29 mouse cellular contexts compared by ENCODE assay signal in genomic region chr13:97454715-97455114, GRCm38 (mm10).
A peak's percentile ranks its signal among the peaks of the same experiment; 100 is the strongest.
DNase-seq lines count a peak whose midpoint lies in the region; ATAC-seq and TF ChIP-seq lines count a peak whose summit lies in the region.
"Had no signal": no experiment of that assay in that cellular context is flagged by ENCODE, and none has a peak within 500 bp of the region (broad histone marks: within the 10 kb centered on the region; RNA-seq: fewer than 3 reads in every experiment).

No protein-coding gene starts in this region.

- H3K27ac ChIP-seq in forebrain, embryonic 12.5 days: peak overlapping the region; percentile 50; the same call in 1 of the 2 replicates
- no peak overlapping the region for H3K27ac ChIP-seq in forebrain, embryonic 11.5 days (ENCODE audit: low read depth, low read length)
- 0 out of 2 replicates have a peak overlapping the region, but pooled peaks have one; percentile 13 for H3K27ac ChIP-seq in midbrain, embryonic 10.5 days (replicated peaks)
- H3K27ac ChIP-seq in midbrain, postnatal 0 days (ENCODE audit: low read depth, low read length): no peak overlapping the region
- H3K27ac ChIP-seq: embryonic facial prominence, embryonic 13.5 days; heart, embryonic 13.5 days; hindbrain, embryonic 14.5 days; hindbrain, postnatal 0 days had no signal

- no peaks in the 10 kb centered on the region for H3K9me3 ChIP-seq in forebrain, embryonic 12.5 days
- H3K9me3 ChIP-seq in forebrain, embryonic 11.5 days (ENCODE audit: control insufficient read depth, low read length): no peaks in the 10 kb centered on the region
- H3K9me3 ChIP-seq in midbrain, embryonic 10.5 days (replicated peaks): no peaks in the 10 kb centered on the region
- H3K9me3 ChIP-seq in midbrain, postnatal 0 days (ENCODE audit: low read length): no peaks in the 10 kb centered on the region
- H3K9me3 ChIP-seq: embryonic facial prominence, embryonic 10.5 days; embryonic facial prominence, embryonic 13.5 days; heart, embryonic 13.5 days had no signal

- no peaks in the 10 kb centered on the region for H3K27me3 ChIP-seq in forebrain, embryonic 12.5 days
- H3K27me3 ChIP-seq in forebrain, embryonic 11.5 days (ENCODE audit: control insufficient read depth, insufficient read depth, low read length): no peaks in the 10 kb centered on the region
- H3K27me3 ChIP-seq in midbrain, embryonic 10.5 days (ENCODE audit: low read depth, poor library complexity, severe bottlenecking): no peaks in the 10 kb centered on the region
- no peaks in the 10 kb centered on the region for H3K27me3 ChIP-seq in midbrain, postnatal 0 days (ENCODE audit: insufficient read depth, low read length)
- H3K27me3 ChIP-seq: CH12.LX; embryonic facial prominence, embryonic 13.5 days; heart, embryonic 13.5 days had no signal

- H3K36me3 ChIP-seq in forebrain, embryonic 12.5 days (replicated peaks): no peaks in the 10 kb centered on the region
- H3K36me3 ChIP-seq in forebrain, embryonic 11.5 days (ENCODE audit: control insufficient read depth, insufficient read depth, low read length): no peaks in the 10 kb centered on the region
- no peaks in the 10 kb centered on the region for H3K36me3 ChIP-seq in midbrain, embryonic 10.5 days
- H3K36me3 ChIP-seq in midbrain, postnatal 0 days (ENCODE audit: insufficient read depth, low read length): no peaks in the 10 kb centered on the region
- H3K36me3 ChIP-seq: embryonic facial prominence, embryonic 10.5 days; embryonic facial prominence, embryonic 13.5 days; heart, embryonic 13.5 days had no signal

- no peak overlapping the region for H3K4me2 ChIP-seq in forebrain, embryonic 12.5 days
- H3K4me2 ChIP-seq in forebrain, embryonic 11.5 days (ENCODE audit: low read depth, low read length, severe bottlenecking): no peak overlapping the region
- no peak overlapping the region for H3K4me2 ChIP-seq in midbrain, postnatal 0 days (ENCODE audit: low read depth, low read length, poor library complexity, severe bottlenecking)
- H3K4me2 ChIP-seq: embryonic facial prominence, embryonic 13.5 days; heart, embryonic 13.5 days; hindbrain, embryonic 14.5 days had no signal

- ATAC-seq in forebrain, embryonic 12.5 days (ENCODE audit: low FRiP score): no peak
- ATAC-seq in forebrain, embryonic 11.5 days (replicated peaks; ENCODE audit: low FRiP score): no peak
- no peak for ATAC-seq in midbrain, postnatal 0 days (ENCODE audit: low FRiP score)
- ATAC-seq: forebrain, embryonic 16.5 days; hindbrain, postnatal 0 days; inflammation-experienced regulatory T-cells, adult 6 months; intestine, embryonic 16.5 days had no signal

- H3K4me1 ChIP-seq in forebrain, embryonic 12.5 days: peaks cover 7% of the 10 kb centered on the region
- no peaks in the 10 kb centered on the region for H3K4me1 ChIP-seq in forebrain, embryonic 11.5 days (replicated peaks; ENCODE audit: control insufficient read depth, insufficient read depth, low read length)
- H3K4me1 ChIP-seq in midbrain, embryonic 10.5 days: peaks cover 33% of the 10 kb centered on the region
- H3K4me1 ChIP-seq in midbrain, postnatal 0 days (ENCODE audit: insufficient read depth, low read length): no peaks in the 10 kb centered on the region

- DNase-seq in forebrain, embryonic 11.5 days (ENCODE audit: low spot score): no peak
- no peak for DNase-seq in midbrain, embryonic 10.5 days (ENCODE audit: low spot score)
- DNase-seq in midbrain, postnatal 0 days (ENCODE audit: low spot score): no peak
- peak; percentile 83 for DNase-seq in ZHBTc4 (ENCODE audit: low read depth, low spot score)
- DNase-seq in retina, postnatal 1 day: no peak
- DNase-seq: adrenal gland, adult 2 months; adrenal gland, postnatal 14 days; B cell, adult 2 months; cerebellum, adult 11 months; cerebellum, adult 2 months; cerebellum, adult 9-11 months; cerebellum, postnatal 25 days; embryo, embryonic 11 days; gastrocnemius, postnatal 14 days; heart, adult 11 months; heart, postnatal 14 days; heart, postnatal 4 days; kidney, adult 18-20 months had no signal

- H3K4me3 ChIP-seq in forebrain, embryonic 12.5 days (replicated peaks): no peak overlapping the region
- H3K4me3 ChIP-seq in forebrain, embryonic 11.5 days (ENCODE audit: low read depth, low read length): no peak overlapping the region
- H3K4me3 ChIP-seq in midbrain, embryonic 10.5 days: no peak overlapping the region
- H3K4me3 ChIP-seq in midbrain, postnatal 0 days (ENCODE audit: low read depth, low read length): no peak overlapping the region
- H3K4me3 ChIP-seq: embryonic facial prominence, embryonic 10.5 days; embryonic facial prominence, embryonic 13.5 days; erythroblast, embryonic 14.5 days; heart, embryonic 13.5 days had no signal

- TF ChIP-seq CTCF in midbrain, postnatal 0 days (IDR thresholded peaks at IDR 0.05): no peak

- H3K9ac ChIP-seq in forebrain, embryonic 12.5 days: no peak overlapping the region
- no peak overlapping the region for H3K9ac ChIP-seq in forebrain, embryonic 11.5 days (ENCODE audit: low read length)
- H3K9ac ChIP-seq in midbrain, postnatal 0 days (replicated peaks; ENCODE audit: low read length, poor library complexity, severe bottlenecking): no peak overlapping the region
- H3K9ac ChIP-seq: embryonic facial prominence, embryonic 13.5 days; heart, embryonic 13.5 days; hindbrain, embryonic 14.5 days had no signal

- 67% methylated on average over 8 of the region's 8 CpGs for WGBS in forebrain, embryonic 12.5 days
- 71% methylated on average over 8 of the region's 8 CpGs for WGBS in forebrain, embryonic 11.5 days
- 64% methylated on average over 8 of the region's 8 CpGs for WGBS in midbrain, embryonic 10.5 days
- 70% methylated on average over 8 of the region's 8 CpGs for WGBS in midbrain, postnatal 0 days

Comparison
In these comparisons a context has a peak if more than half of its experiments do, and no peak if none do; other contexts are left out.
1. H3K27ac ChIP-seq: peak in forebrain, embryonic 12.5 days (single experiment) and midbrain, embryonic 10.5 days (single experiment); none in forebrain, embryonic 11.5 days (single experiment) and midbrain, postnatal 0 days (single experiment).